Mouse (Mus musculus) cortical plate, adult 2 months (tissue): ENCODE measurements around the gene Ablim1.

Source experiments
- CTCF ChIP-seq: fragments of 200-500 bp; IDR thresholded peaks from 2 replicates; pipeline ENCODE4 v1.5.1; 2011; ENCODE audit warnings: mild to moderate bottlenecking, control low read depth, low read length; ENCODE audit not compliant: insufficient read depth; ENCODE audit errors: extremely low read depth
- POLR2A ChIP-seq: fragments of 200-500 bp; IDR thresholded peaks from 2 replicates; pipeline ENCODE4 v1.6.1; 2011; ENCODE audit warnings: mild to moderate bottlenecking, low read length, control low read depth; ENCODE audit not compliant: insufficient read depth; ENCODE audit errors: extremely low read depth

GRCm38 (mm10) chr19:57121036-57121435, 193.7 kb downstream of the Ablim1 start:
- no peak for TF ChIP-seq CTCF
- no peak for TF ChIP-seq POLR2A
